Mouse (Mus musculus): Measurements from ENCODE around the gene Fbxl13. TPM values are rescaled to one million over a fixed set of nuclear protein-coding genes. Genes with fewer than 3 reads are reported as not detected.

Fbxl13 gene
- polyA plus RNA-seq, 1 experiment from 2014 or later = 0.15 TPM

- no peaks in the 10 kb centered on the region for H3K27me3 ChIP-seq
- POLR2A ChIA-PET = interaction anchor here (0.6 kb wide), 1 partner anchor 90 kb away, joined by 3 read pairs; no protein-coding TSS in a partner anchor
- no peak for TF ChIP-seq CTCF (IDR thresholded peaks at IDR 0.05)
- no peak for DNase-seq (ENCODE audit: low read depth, low spot score)
- no peak for ATAC-seq
- CTCF ChIA-PET = interaction anchor here (1.5 to 1.7 kb wide), 3 partner anchors 12 to 159 kb away, joined by 3 to 6 read pairs (median 5); no protein-coding TSS in a partner anchor
- in situ Hi-C loops (cut with MboI; ENCODE audit: low pct_unique_long_range_greater_than_20kb) = no loop called here
Observed at GRCm38 (mm10) chr5:21578136-21578535, 67.3 kb downstream of the Fbxl13 start.

- in situ Hi-C loops (cut with MboI; ENCODE audit: low pct_unique_long_range_greater_than_20kb) = no loop called here
- POLR2A ChIA-PET = no interaction called here
Observed at GRCm38 (mm10) chr5:21575210-21575550, 70.3 kb downstream of the Fbxl13 start.

GRCm38 (mm10) chr5:21574386-21575209, 70.8 kb downstream of the Fbxl13 start:
- DNase-seq (ENCODE audit: low read depth, low spot score) = no peak
- H3K27me3 ChIP-seq = no peaks in the 10 kb centered on the region
- ATAC-seq = no peak
- POLR2A ChIA-PET = no interaction called here
- CTCF ChIA-PET = interaction anchor here (0.9 to 2.5 kb wide), 4 partner anchors 9 to 17 kb away, joined by 3 to 10 read pairs (median 3); no protein-coding TSS in a partner anchor
- in situ Hi-C loops (cut with MboI; ENCODE audit: low pct_unique_long_range_greater_than_20kb) = no loop called here
- TF ChIP-seq CTCF (IDR thresholded peaks at IDR 0.05) = no peak

More at GRCm38 (mm10) chr5:21575210-21575550, 70.3 kb downstream of the Fbxl13 start:
- no peak for TF ChIP-seq CTCF (IDR thresholded peaks at IDR 0.05)
- CTCF ChIA-PET = interaction anchor here (0.9 to 2.5 kb wide), 4 partner anchors 10 to 16 kb away, joined by 3 to 10 read pairs (median 4); no protein-coding TSS in a partner anchor
- H3K27me3 ChIP-seq = no peaks in the 10 kb centered on the region
- no peak for ATAC-seq
- no peak for DNase-seq (ENCODE audit: low read depth, low spot score)

- ATAC-seq (no peak), DNase-seq (ENCODE audit: low read depth, low spot score) (no peak)
- TF ChIP-seq CTCF (IDR thresholded peaks at IDR 0.05) = no peak
- no peaks in the 10 kb centered on the region for H3K27me3 ChIP-seq
- in situ Hi-C loops (cut with MboI; ENCODE audit: low pct_unique_long_range_greater_than_20kb) = no loop called here
- POLR2A ChIA-PET = no interaction called here
- CTCF ChIA-PET = interaction anchor here (0.8 to 1.2 kb wide), 3 partner anchors 10 to 60 kb away, joined by 3 to 6 read pairs (median 3); no protein-coding TSS in a partner anchor
Observed at GRCm38 (mm10) chr5:21572764-21573416, 72.5 kb downstream of the Fbxl13 start.

GRCm38 (mm10) chr5:21567784-21568183, 77.7 kb downstream of the Fbxl13 start:
- in situ Hi-C loops (cut with MboI; ENCODE audit: low pct_unique_long_range_greater_than_20kb) = no loop called here
- CTCF ChIA-PET = no interaction called here
- no peaks in the 10 kb centered on the region for H3K27me3 ChIP-seq
- no peak for DNase-seq (ENCODE audit: low read depth, low spot score)
- no peak for TF ChIP-seq CTCF (IDR thresholded peaks at IDR 0.05)
- ATAC-seq = no peak
- POLR2A ChIA-PET = interaction anchor here (0.6 kb wide), 1 partner anchor 26 kb away, joined by 3 read pairs; no protein-coding TSS in a partner anchor

GRCm38 (mm10) chr5:21565392-21566065, 79.9 kb downstream of the Fbxl13 start:
- no peak for ATAC-seq
- H3K27me3 ChIP-seq = no peaks in the 10 kb centered on the region
- POLR2A ChIA-PET = interaction anchor here (0.8 to 0.9 kb wide), 2 partner anchors 19 to 25 kb away, joined by 3 read pairs; no protein-coding TSS in a partner anchor
- TF ChIP-seq CTCF (IDR thresholded peaks at IDR 0.05) = no peak
- CTCF ChIA-PET = interaction anchor here (0.9 to 1.7 kb wide), 4 partner anchors 9 to 76 kb away, joined by 3 to 6 read pairs (median 4); no protein-coding TSS in a partner anchor
- DNase-seq (ENCODE audit: low read depth, low spot score) = no peak
- in situ Hi-C loops (cut with MboI; ENCODE audit: low pct_unique_long_range_greater_than_20kb) = no loop called here

- ChIA-PET CTCF (interaction anchor here (1.1 to 1.5 kb wide), 3 partner anchors 13 to 18 kb away, joined by 3 to 5 read pairs (median 4); no protein-coding TSS in a partner anchor), POLR2A (no interaction called here)
- in situ Hi-C loops (cut with MboI; ENCODE audit: low pct_unique_long_range_greater_than_20kb) = no loop called here
- DNase-seq (ENCODE audit: low read depth, low spot score) (no peak), ATAC-seq (no peak)
- no peaks in the 10 kb centered on the region for H3K27me3 ChIP-seq
- TF ChIP-seq CTCF (IDR thresholded peaks at IDR 0.05) = no peak
Observed at GRCm38 (mm10) chr5:21563936-21564335, 81.5 kb downstream of the Fbxl13 start.

GRCm38 (mm10) chr5:21556502-21556901, 88.9 kb downstream of the Fbxl13 start:
- ATAC-seq (no peak), DNase-seq (ENCODE audit: low read depth, low spot score) (no peak)
- in situ Hi-C loops (cut with MboI; ENCODE audit: low pct_unique_long_range_greater_than_20kb) = no loop called here
- POLR2A ChIA-PET = no interaction called here
- no peaks in the 10 kb centered on the region for H3K27me3 ChIP-seq
- TF ChIP-seq CTCF (IDR thresholded peaks at IDR 0.05) = no peak
- CTCF ChIA-PET = no interaction called here

- no peak for TF ChIP-seq CTCF (IDR thresholded peaks at IDR 0.05)
- CTCF ChIA-PET = no interaction called here
- in situ Hi-C loops (cut with MboI; ENCODE audit: low pct_unique_long_range_greater_than_20kb) = no loop called here
- no peaks in the 10 kb centered on the region for H3K27me3 ChIP-seq
- POLR2A ChIA-PET = interaction anchor here (0.7 kb wide), 1 partner anchor 77 kb away, joined by 4 read pairs; no protein-coding TSS in a partner anchor
- ATAC-seq (no peak), DNase-seq (ENCODE audit: low read depth, low spot score) (no peak)
Observed at GRCm38 (mm10) chr5:21554732-21555131, 90.7 kb downstream of the Fbxl13 start.

- in situ Hi-C loops (cut with MboI; ENCODE audit: low pct_unique_long_range_greater_than_20kb) = no loop called here
- ATAC-seq = peak; percentile 94
- no peaks in the 10 kb centered on the region for H3K27me3 ChIP-seq
- DNase-seq (ENCODE audit: low read depth, low spot score) = peak; percentile 42
- CTCF ChIA-PET = interaction anchor here (1.3 to 1.4 kb wide), 3 partner anchors 17 to 53 kb away, joined by 3 read pairs; no protein-coding TSS in a partner anchor
- no peak for TF ChIP-seq CTCF (IDR thresholded peaks at IDR 0.05)
- POLR2A ChIA-PET = interaction anchor here (1.0 kb wide), 1 partner anchor 9 kb away, joined by 3 read pairs; no protein-coding TSS in a partner anchor
Observed at GRCm38 (mm10) chr5:21553685-21554084, 91.7 kb downstream of the Fbxl13 start.
